Mouse (Mus musculus): ENCODE measurements at regions not wholly inside any gene's neighbourhood (a gene's known extent, or its start where the extent isn't known, plus 50 kb on each side); places are given as distances from the start of the nearest gene placed in this dataset.

DNA sequence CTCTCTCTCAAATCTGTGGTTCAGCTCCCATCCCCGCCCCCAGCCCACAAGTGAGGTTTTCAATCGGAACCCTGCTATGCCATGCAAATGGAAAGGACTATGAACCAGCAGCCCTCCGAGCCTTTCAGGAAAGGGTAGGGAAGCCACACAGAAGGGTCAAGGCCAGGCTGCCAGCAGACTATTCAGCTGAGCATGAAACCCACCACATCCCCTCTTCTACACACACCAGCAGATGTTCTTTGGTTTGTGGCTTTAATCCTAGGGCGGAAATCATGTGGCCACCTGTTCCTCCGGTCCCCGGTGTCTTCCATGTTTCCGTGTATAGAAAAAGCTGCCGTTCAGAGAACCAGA is 240.6 kb downstream of the Lrfn2 start:
- no peak for TF ChIP-seq CTCF (IDR thresholded peaks at IDR 0.05; ENCODE audit: control insufficient read depth, insufficient read depth, insufficient replicate concordance, low read depth, low read length)
- TF ChIP-seq POLR2A (IDR thresholded peaks at IDR 0.05; ENCODE audit: control insufficient read depth, low read depth, low read length) = no peak

Measured in testis, adult 2 months (tissue).